Mouse (Mus musculus): ENCODE data around the gene Olfml3. TPM values are rescaled to one million over a fixed set of nuclear protein-coding genes. Genes with fewer than 3 reads are reported as not detected.
A peak's percentile ranks its signal among the peaks of the same experiment; 100 is the strongest.

The Olfml3 gene
- polyA plus RNA-seq, 2 experiments: 1.2 to 1.7 TPM

DNA sequence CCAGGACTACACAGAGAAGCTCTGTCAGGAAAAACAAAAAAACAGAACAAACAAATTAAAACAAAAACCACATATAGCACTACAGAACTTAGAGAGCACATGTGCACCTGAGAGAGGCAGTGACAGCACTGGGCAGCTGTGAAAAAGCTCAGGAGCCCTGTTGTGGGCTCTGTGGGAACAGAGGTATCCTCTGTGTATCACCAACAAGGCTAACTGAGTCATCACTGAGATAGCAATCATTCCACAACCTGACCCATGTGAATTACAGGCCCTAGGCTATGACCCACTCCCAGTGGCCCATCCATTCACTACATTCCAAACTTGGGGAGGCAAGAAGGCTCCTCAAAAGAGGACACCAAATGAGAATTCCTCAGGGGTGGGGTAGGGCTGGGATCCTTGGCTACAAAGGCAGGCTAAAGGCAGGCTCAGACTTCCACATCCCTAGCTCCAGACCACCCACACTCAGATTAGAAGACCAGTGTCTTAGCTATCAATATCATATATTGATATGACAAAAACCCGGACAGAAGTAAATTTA, 41.3 kb downstream of the Olfml3 start:
- no peaks in the 10 kb centered on the region for H3K36me3 ChIP-seq (replicated peaks; ENCODE audit: control insufficient read depth, insufficient read depth, low read depth)
- TF ChIP-seq CTCF (IDR thresholded peaks at IDR 0.05; ENCODE audit: low read depth) (no peak), EP300 (IDR thresholded peaks at IDR 0.05; ENCODE audit: low read depth) (no peak)
- H3K4me2 ChIP-seq (ENCODE audit: low read depth): no peak overlapping the region
- H3K27ac ChIP-seq: no peak overlapping the region
- no peaks in the 10 kb centered on the region for H3K9me3 ChIP-seq (ENCODE audit: control insufficient read depth, low read length)
- ATAC-seq (ENCODE audit: insufficient read depth) (no peak), DNase-seq (ENCODE audit: low read depth in 3 of 3, low spot score in 3 of 3) (no peak)
- no peaks in the 10 kb centered on the region for H3K4me1 ChIP-seq (replicated peaks; ENCODE audit: control insufficient read depth in 2 of 2, insufficient read depth in 2 of 2, low read length in 1 of 2)
- 63% methylated on average over 1 of the region's 1 CpGs for WGBS (ENCODE audit: insufficient replicate concordance)
- H3K9ac ChIP-seq (replicated peaks): no peak overlapping the region
- H3K27me3 ChIP-seq (ENCODE audit: control insufficient read depth, insufficient read depth, low read length): no peaks in the 10 kb centered on the region
- no peak overlapping the region for H3K4me3 ChIP-seq (ENCODE audit: insufficient read depth in 1 of 2, low read depth in 2 of 2, low read length in 2 of 2)

GRCm38 (mm10) chr3:103695556-103695955, 42.2 kb downstream of the Olfml3 start:
- WGBS (ENCODE audit: insufficient replicate concordance): 35% methylated on average over 3 of the region's 3 CpGs
- Histone ChIP-seq H3K4me3 (ENCODE audit: insufficient read depth in 1 of 2, low read depth in 2 of 2, low read length in 2 of 2) (no peak overlapping the region), H3K27ac (no peak overlapping the region), H3K9me3 (ENCODE audit: control insufficient read depth, low read length) (no peaks in the 10 kb centered on the region), H3K9ac (replicated peaks) (no peak overlapping the region), H3K27me3 (ENCODE audit: control insufficient read depth, insufficient read depth, low read length) (no peaks in the 10 kb centered on the region), H3K36me3 (replicated peaks; ENCODE audit: control insufficient read depth, insufficient read depth, low read depth) (no peaks in the 10 kb centered on the region), H3K4me2 (ENCODE audit: low read depth) (no peak overlapping the region), H3K4me1 (replicated peaks; ENCODE audit: control insufficient read depth in 2 of 2, insufficient read depth in 2 of 2, low read length in 1 of 2) (no peaks in the 10 kb centered on the region)
- ATAC-seq (ENCODE audit: insufficient read depth): no peak
- DNase-seq (ENCODE audit: low read depth in 3 of 3, low spot score in 3 of 3): no peak
- TF ChIP-seq CTCF (IDR thresholded peaks at IDR 0.05; ENCODE audit: low read depth) (no peak), EP300 (IDR thresholded peaks at IDR 0.05; ENCODE audit: low read depth) (no peak)

DNA sequence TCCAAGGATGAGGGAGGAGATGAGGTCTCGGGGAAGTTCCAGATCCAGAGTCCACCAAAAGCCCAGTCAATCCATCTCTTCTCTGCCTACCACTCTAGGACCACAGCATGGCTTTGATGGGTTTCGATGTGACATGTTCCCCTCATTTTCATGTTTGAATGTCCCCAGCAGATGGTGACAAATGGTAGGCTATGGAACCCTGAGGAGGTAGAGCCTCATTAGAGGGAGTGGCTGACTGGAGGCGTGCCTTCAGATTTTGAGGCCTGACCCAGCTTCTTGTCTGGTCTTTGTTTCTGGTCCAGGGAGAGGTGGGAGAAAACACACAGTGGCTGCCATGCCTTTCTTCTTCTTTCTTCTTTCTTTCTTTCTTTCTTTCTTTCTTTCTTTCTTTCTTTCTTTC, 47.3 kb downstream of the Olfml3 start:
- ATAC-seq (ENCODE audit: insufficient read depth) (no peak), DNase-seq (ENCODE audit: low read depth in 3 of 3, low spot score in 3 of 3) (no peak)
- no peak overlapping the region for H3K27ac ChIP-seq
- H3K9ac ChIP-seq (replicated peaks): no peak overlapping the region
- no peaks in the 10 kb centered on the region for H3K4me1 ChIP-seq (replicated peaks; ENCODE audit: control insufficient read depth in 2 of 2, insufficient read depth in 2 of 2, low read length in 1 of 2)
- H3K27me3 ChIP-seq (ENCODE audit: control insufficient read depth, insufficient read depth, low read length): no peaks in the 10 kb centered on the region
- TF ChIP-seq CTCF (IDR thresholded peaks at IDR 0.05; ENCODE audit: low read depth) (peak; percentile 27), EP300 (IDR thresholded peaks at IDR 0.05; ENCODE audit: low read depth) (no peak)
- no peak overlapping the region for H3K4me3 ChIP-seq (ENCODE audit: insufficient read depth in 1 of 2, low read depth in 2 of 2, low read length in 2 of 2)
- WGBS (ENCODE audit: insufficient replicate concordance): 54% methylated on average over 3 of the region's 3 CpGs
- H3K9me3 ChIP-seq (ENCODE audit: control insufficient read depth, low read length): no peaks in the 10 kb centered on the region
- no peak overlapping the region for H3K4me2 ChIP-seq (ENCODE audit: low read depth)
- H3K36me3 ChIP-seq (replicated peaks; ENCODE audit: control insufficient read depth, insufficient read depth, low read depth): no peaks in the 10 kb centered on the region

- H3K9ac ChIP-seq (replicated peaks): no peak overlapping the region
- H3K4me3 ChIP-seq (ENCODE audit: insufficient read depth in 1 of 2, low read depth in 2 of 2, low read length in 2 of 2): no peak overlapping the region
- no peak overlapping the region for H3K4me2 ChIP-seq (ENCODE audit: low read depth)
- DNase-seq (ENCODE audit: low read depth in 3 of 3, low spot score in 3 of 3) (no peak), ATAC-seq (ENCODE audit: insufficient read depth) (no peak)
- H3K36me3 ChIP-seq (replicated peaks; ENCODE audit: control insufficient read depth, insufficient read depth, low read depth): no peaks in the 10 kb centered on the region
- TF ChIP-seq EP300 (IDR thresholded peaks at IDR 0.05; ENCODE audit: low read depth): no peak
- no peak for TF ChIP-seq CTCF (IDR thresholded peaks at IDR 0.05; ENCODE audit: low read depth)
- H3K27ac ChIP-seq: no peak overlapping the region
- no peaks in the 10 kb centered on the region for H3K4me1 ChIP-seq (replicated peaks; ENCODE audit: control insufficient read depth in 2 of 2, insufficient read depth in 2 of 2, low read length in 1 of 2)
- no peaks in the 10 kb centered on the region for H3K27me3 ChIP-seq (ENCODE audit: control insufficient read depth, insufficient read depth, low read length)
- 62% methylated on average over 1 of the region's 1 CpGs for WGBS (ENCODE audit: insufficient replicate concordance)
- H3K9me3 ChIP-seq (ENCODE audit: control insufficient read depth, low read length): no peaks in the 10 kb centered on the region
Measured at GRCm38 (mm10) chr3:103689043-103689442, 48.8 kb downstream of the Olfml3 start.

GRCm38 (mm10) chr3:103683966-103684319, 53.9 kb downstream of the Olfml3 start:
- H3K4me2 ChIP-seq (ENCODE audit: low read depth): no peak overlapping the region
- no peaks in the 10 kb centered on the region for H3K4me1 ChIP-seq (replicated peaks; ENCODE audit: control insufficient read depth in 2 of 2, insufficient read depth in 2 of 2, low read length in 1 of 2)
- H3K9me3 ChIP-seq (ENCODE audit: control insufficient read depth, low read length): no peaks in the 10 kb centered on the region
- WGBS (ENCODE audit: insufficient replicate concordance): 34% methylated on average over 5 of the region's 5 CpGs
- H3K27ac ChIP-seq: no peak overlapping the region
- H3K36me3 ChIP-seq (replicated peaks; ENCODE audit: control insufficient read depth, insufficient read depth, low read depth): no peaks in the 10 kb centered on the region
- no peak for TF ChIP-seq CTCF (IDR thresholded peaks at IDR 0.05; ENCODE audit: low read depth)
- no peak overlapping the region for H3K9ac ChIP-seq (replicated peaks)
- no peaks in the 10 kb centered on the region for H3K27me3 ChIP-seq (ENCODE audit: control insufficient read depth, insufficient read depth, low read length)
- no peak for ATAC-seq (ENCODE audit: insufficient read depth)
- no peak for DNase-seq (ENCODE audit: low read depth in 3 of 3, low spot score in 3 of 3)
- no peak overlapping the region for H3K4me3 ChIP-seq (ENCODE audit: insufficient read depth in 1 of 2, low read depth in 2 of 2, low read length in 2 of 2)
